Mouse (Mus musculus) cortical plate, adult 2 months (tissue): ENCODE data around the gene Etfa. TPM values are rescaled to one million over a fixed set of nuclear protein-coding genes. Genes with fewer than 3 reads are reported as not detected.

Experiments
- H3K27ac ChIP-seq: fragments of 200-500 bp; 2 replicates; pipeline ENCODE4 v1.5.1; 2012; ENCODE audit warnings: low read length, control low read depth, inconsistent platforms; ENCODE audit not compliant: insufficient read depth
- H3K4me1 ChIP-seq: fragments of 200-500 bp; 2 replicates; pipeline ENCODE4 v1.6.1; 2011; ENCODE audit warnings: low read length; ENCODE audit not compliant: control insufficient read depth, insufficient read depth
- H3K4me3 ChIP-seq: fragments of 200-500 bp; 2 replicates; pipeline ENCODE4 v1.5.1; 2011; ENCODE audit warnings: mild to moderate bottlenecking, low read length, control low read depth; ENCODE audit not compliant: insufficient read depth
- CTCF ChIP-seq: fragments of 200-500 bp; IDR thresholded peaks from 2 replicates; pipeline ENCODE4 v1.5.1; 2011; ENCODE audit warnings: mild to moderate bottlenecking, control low read depth, low read length; ENCODE audit not compliant: insufficient read depth; ENCODE audit errors: extremely low read depth
- POLR2A ChIP-seq: fragments of 200-500 bp; IDR thresholded peaks from 2 replicates; pipeline ENCODE4 v1.6.1; 2011; ENCODE audit warnings: mild to moderate bottlenecking, low read length, control low read depth; ENCODE audit not compliant: insufficient read depth; ENCODE audit errors: extremely low read depth
- polyA plus RNA-seq: library from polyadenylated mRNA; depleted of rRNA; stranded (reverse); fragments of >200 nt; gene quantifications from 2 replicates; pipeline ENCODE4 v1.2.3, GENCODE M21; 2012; rRNA removed

Etfa gene
- 41.6 and 42.6 TPM in 2 replicates for polyA plus RNA-seq

DNA sequence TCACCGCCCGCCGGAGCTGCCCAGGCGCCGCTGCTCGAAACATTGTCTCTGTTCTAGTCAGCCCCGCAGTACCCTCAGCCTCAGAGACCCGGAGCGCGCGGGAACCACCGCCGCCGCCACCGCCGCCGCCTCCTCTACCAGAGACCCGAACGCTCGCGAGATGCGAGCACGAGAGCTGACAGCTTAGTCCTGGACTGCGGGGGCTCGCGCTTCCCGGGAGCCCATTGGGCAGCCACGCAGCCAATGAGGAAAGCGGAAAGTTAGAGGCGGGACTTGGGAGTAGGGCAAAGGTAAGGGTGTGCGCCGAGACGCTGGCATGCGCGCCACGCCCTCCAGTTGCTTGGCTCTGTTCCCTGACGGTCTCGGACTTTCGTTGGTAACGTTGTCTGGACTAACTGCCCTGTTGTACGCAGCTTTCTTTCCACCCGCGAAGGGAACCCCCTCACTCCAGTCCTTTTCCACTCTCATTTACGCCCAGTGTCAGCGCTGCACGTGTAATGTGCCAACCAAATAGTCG is at the start of gene Etfa:
Etfa (minus strand) TSS at position 217 of the 517 bp plus-strand sequence.
- TF ChIP-seq POLR2A (no peak; the same call in 1 of the 2 replicates), CTCF (no peak)
- H3K4me1 ChIP-seq: no peaks in the 10 kb centered on the region
- H3K4me3 ChIP-seq: peak within 1 kb of the TSS; percentile 46
- H3K27ac ChIP-seq: peak within 1 kb of the TSS; percentile 39

DNA sequence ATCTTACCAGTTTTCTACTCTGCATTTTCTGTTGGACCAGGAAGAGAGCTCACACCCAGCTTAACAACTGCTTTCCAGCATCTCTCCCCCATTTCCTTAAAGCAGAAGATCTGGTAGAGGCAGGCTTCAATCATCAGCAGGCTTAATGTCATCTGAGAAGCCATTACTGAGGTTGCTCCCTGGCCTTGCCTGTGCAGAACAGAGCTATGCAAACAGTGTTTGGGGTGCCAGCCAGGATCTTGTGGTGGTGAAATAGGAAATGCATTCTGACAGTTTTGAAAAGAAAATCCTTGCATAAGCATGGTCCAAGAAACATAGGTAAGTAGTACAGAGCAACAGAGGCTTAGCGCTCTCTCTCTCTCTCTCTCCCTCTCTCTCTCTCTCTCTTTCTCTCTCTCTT is 48.9 kb upstream of the Etfa start:
- no peak overlapping the region for H3K4me3 ChIP-seq
- no peaks in the 10 kb centered on the region for H3K4me1 ChIP-seq
- H3K27ac ChIP-seq: no peak overlapping the region
- TF ChIP-seq POLR2A (no peak), CTCF (no peak)

DNA sequence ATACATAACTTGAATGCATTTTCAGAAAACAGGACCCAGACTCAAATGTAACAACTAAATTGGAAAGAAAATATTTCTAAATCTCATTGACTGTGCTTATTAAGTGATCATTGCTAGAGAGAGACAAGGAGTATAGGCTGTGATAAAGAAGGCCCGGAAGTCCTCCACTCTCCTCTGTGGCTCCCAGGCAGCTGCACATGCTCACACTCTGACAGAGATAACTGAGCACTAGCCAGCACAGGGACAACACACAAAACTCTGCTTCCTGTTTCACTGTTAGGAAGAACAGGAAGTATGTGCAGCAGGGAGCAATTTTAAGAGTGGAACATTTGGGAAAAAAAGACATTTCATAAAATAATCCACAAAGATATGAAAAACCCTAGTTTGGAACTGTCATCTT is 42.9 kb upstream of the Etfa start:
- Histone ChIP-seq H3K4me3 (no peak overlapping the region), H3K27ac (no peak overlapping the region), H3K4me1 (no peaks in the 10 kb centered on the region)
- TF ChIP-seq POLR2A (no peak), CTCF (no peak)

DNA sequence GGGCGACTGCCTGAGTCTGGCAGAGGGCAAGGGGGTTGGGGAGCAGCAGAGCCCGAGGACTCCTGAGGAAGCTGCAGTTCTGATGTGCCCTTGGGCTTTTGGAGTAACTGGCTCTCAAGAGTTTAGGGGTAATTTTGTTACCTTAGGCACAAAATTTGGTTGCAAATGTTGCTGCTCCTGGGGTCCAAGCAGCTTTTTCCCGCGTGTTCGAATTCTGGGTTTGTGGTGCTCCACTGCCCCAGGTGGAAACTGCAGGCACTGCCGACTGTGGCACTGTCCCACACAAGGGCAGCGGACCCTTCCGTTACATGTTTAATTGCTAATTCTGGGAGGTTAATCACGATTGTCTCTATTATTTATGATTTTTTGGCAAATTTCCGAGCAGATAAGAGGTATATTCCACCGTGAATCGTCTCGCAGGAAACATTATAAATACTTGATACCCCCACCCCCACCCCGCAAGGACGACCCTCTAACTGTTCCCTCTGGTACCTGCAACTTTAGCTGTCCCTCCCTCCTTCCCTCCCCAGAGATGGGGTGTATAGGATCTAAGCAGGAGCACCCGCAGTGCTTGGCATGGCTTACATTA is 37.4 kb upstream of the Etfa start:
- Histone ChIP-seq H3K27ac (no peak overlapping the region), H3K4me3 (no peak overlapping the region), H3K4me1 (no peaks in the 10 kb centered on the region)
- no peak for TF ChIP-seq POLR2A
- no peak for TF ChIP-seq CTCF

DNA sequence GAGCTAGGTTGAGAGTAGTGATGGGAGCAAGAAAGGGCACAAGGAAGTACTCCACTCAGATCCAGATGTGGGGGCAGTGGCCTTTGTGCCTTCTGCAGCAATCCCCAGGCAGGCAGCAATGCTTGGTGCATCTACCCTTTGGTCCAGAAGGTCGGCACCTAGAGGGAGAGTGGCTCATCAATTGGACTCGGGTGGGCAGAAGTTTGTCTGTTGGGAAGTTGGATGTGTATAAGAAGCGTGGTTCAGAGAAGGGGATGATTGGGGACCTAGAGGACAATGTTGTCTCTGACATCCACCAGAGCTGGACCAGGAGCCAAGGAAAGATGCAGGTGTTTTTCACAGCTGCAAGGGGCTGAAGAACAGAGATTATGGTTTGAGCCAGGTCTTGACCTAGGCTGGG is 36.8 kb upstream of the Etfa start:
- Histone ChIP-seq H3K27ac (no peak overlapping the region), H3K4me1 (no peaks in the 10 kb centered on the region), H3K4me3 (no peak overlapping the region)
- TF ChIP-seq CTCF (no peak), POLR2A (no peak)

DNA sequence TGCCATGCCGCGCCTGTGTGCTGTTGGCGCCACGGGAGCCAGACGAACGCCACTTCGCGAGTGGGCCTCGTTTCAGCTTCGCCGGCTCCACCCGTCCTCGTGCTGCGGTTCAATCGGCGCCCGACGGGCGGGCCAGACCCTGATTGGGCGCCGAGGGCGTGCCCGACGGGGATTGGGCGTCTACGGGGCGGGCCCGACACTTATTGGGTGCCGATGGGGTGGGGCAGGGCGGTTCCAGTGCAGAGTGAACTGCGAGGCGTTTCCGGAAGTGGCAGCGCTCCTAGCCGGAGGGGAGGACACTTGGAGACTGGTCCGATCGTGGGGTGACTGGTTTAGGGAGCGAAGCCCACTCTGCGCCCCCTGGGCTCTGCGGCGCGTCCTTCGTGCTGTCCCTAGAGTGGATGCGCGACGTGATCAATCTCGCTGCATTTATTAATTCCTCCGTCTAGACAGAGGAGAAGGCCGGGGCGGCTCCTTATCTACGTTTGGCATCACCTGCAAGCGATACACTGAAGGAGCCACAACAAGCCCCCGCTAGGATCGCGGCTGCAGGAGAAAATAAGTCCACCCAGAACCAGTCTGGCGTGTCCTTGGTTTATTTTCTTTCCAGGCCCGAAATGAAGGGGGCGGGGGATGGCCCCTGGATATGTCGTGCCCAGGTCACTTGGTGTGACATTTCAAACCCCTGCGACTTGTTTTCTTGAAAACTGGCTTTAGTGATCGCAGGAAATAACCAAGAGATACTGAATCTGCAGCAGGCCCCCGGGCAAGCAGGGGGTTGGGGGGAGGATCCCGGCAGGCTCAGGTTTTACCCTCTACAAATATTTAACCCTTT is 34.4 kb upstream of the Etfa start:
- TF ChIP-seq CTCF: no peak
- Histone ChIP-seq H3K4me3 (no peak overlapping the region), H3K4me1 (no peaks in the 10 kb centered on the region), H3K27ac (no peak overlapping the region)

DNA sequence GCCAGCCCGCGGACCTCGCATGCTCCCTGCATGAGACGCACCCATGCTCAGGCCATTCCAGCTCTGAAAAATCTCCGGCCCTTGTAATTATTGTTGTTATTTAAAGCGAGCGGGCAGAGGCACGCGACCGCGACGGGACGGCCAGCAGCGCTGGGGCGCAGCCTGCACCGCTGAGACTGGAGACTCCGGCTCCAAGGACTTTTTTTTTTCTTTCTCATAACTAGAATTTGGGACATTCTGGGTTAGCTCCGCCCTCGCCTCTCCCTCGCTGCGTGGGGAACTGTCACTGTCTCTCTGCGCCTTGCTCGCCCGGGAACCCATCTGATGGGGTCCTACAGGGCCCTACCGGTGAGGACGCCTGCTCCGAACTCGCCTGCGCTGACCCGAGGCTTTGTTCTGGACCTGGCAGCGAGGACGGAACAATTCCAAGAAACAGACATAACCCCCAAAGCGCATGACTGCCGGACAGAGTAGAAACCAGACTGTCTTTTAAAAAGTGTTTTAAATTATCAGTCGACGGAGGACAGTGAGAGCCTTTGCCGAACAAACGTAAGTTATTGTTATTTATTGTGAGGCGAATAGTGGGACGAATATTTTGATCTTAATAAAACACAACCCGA is 33.6 kb upstream of the Etfa start:
- no peak for TF ChIP-seq CTCF
- TF ChIP-seq POLR2A: no peak
- Histone ChIP-seq H3K27ac (no peak overlapping the region), H3K4me3 (no peak overlapping the region), H3K4me1 (no peaks in the 10 kb centered on the region)

DNA sequence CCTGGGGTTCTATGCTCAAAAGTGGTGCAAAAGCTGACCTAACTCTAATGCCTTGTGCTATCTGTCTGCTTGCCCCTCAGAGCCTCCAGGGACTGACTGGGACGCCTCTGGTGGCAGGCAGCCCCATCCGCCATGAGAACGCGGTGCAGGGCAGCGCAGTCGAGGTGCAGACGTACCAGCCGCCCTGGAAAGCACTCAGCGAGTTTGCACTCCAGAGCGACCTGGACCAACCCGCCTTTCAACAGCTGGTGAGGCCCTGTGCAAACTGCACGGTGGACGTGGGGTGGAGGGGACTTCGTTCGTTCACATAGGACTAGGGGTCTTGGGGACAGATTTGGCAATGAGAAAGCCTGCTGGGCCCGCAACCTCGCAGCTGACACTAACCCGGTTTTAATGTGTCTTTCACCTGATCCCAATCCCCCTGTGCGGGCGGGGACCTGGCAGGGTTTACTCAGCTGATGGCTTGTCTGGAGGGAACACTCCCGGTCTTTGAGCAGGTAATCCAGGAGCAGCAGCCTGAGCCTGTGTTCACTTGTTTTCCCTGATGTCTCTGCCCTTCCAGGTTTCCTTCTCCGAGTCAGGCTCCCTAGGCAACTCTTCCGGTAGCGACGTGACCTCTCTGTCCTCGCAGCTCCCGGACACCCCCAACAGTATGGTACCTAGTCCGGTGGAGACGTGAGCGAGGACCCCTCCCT is 33.0 kb upstream of the Etfa start:
- TF ChIP-seq POLR2A (no peak), CTCF (no peak)
- Histone ChIP-seq H3K4me1 (no peaks in the 10 kb centered on the region), H3K4me3 (no peak overlapping the region), H3K27ac (no peak overlapping the region)

DNA sequence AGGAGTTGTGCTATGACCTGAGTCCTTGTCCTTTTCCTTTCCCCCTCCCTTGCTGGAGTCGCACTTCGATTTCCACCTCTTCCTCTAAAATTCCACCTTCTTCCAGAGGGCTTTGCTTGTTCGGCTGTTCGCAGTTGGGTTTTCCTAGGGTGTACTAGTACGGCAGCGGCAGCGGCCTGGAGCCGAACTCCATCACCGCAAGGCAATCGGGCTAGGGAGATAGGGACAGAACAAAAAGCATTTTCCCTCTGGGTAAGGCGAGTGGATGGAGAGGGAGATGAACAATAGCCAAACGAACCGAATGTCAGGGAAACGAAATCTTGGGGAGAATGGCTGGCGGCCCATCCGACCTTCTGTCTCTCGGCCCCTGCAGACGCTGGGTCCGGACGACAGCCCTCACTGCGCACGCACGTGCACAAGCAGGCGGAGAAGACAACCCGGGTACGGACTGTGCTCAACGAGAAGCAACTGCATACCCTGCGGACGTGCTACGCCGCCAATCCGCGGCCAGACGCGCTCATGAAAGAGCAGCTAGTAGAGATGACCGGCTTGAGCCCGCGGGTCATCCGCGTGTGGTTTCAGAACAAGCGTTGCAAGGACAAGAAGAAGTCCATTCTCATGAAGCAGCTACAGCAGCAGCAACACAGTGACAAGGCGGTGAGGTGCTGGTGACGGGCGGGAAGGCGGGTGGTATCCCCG is 31.8 kb upstream of the Etfa start:
- TF ChIP-seq POLR2A (no peak), CTCF (no peak)
- Histone ChIP-seq H3K4me3 (no peak overlapping the region), H3K4me1 (no peaks in the 10 kb centered on the region), H3K27ac (no peak overlapping the region)
